Mouse (Mus musculus) limb, embryonic 11.5 days (tissue): ENCODE measurements around the gene Gtf3a. TPM values are rescaled to one million over a fixed set of nuclear protein-coding genes. Genes with fewer than 3 reads are reported as not detected.

Source experiments
- ATAC-seq: fragments of 200-750 bp; cut with Nextera tagmentation; 2 replicates; pipeline ENCODE4 v1.8.0; 2017; ENCODE audit warnings: low read depth; ENCODE audit not compliant: insufficient number of reproducible peaks, low FRiP score, low TSS enrichment
- DNase-seq: peaks from one replicate; pipeline ENCODE4 v3.0.0-alpha.2; 2015; ENCODE audit warnings: low spot score
- H3K27ac ChIP-seq: fragments of 300-500 bp; sonication (generic); replicated peaks from 2 replicates; pipeline ENCODE4 v1.5.1; 2014; ENCODE audit warnings: low read depth, mild to moderate bottlenecking, low read length
- H3K27me3 ChIP-seq: fragments of 300-500 bp; sonication (generic); 2 replicates; pipeline ENCODE4 v1.6.1; 2014; ENCODE audit warnings: mild to moderate bottlenecking, low read length, mixed read lengths; ENCODE audit not compliant: control insufficient read depth, insufficient read depth
- H3K36me3 ChIP-seq: fragments of 300-500 bp; sonication (generic); 2 replicates; pipeline ENCODE4 v1.6.1; 2014; ENCODE audit warnings: mild to moderate bottlenecking, low read length, moderate library complexity, mixed read lengths; ENCODE audit not compliant: control insufficient read depth, insufficient read depth
- H3K4me1 ChIP-seq: fragments of 300-500 bp; sonication (generic); 2 replicates; pipeline ENCODE4 v1.6.1; 2014; ENCODE audit warnings: low read length, mixed read lengths; ENCODE audit not compliant: control insufficient read depth, insufficient read depth
- H3K4me2 ChIP-seq: fragments of 300-500 bp; sonication (generic); 2 replicates; pipeline ENCODE4 v1.6.1; 2014; ENCODE audit warnings: low read depth, mild to moderate bottlenecking, moderate library complexity; ENCODE audit not compliant: severe bottlenecking
- H3K4me3 ChIP-seq: fragments of 300-500 bp; sonication (generic); 2 replicates; pipeline ENCODE4 v1.5.1; 2014; ENCODE audit warnings: low read depth, low read length
- H3K9ac ChIP-seq: fragments of 300-500 bp; sonication (generic); 2 replicates; pipeline ENCODE4 v1.6.1; 2014; ENCODE audit warnings: mild to moderate bottlenecking, low read length
- H3K9me3 ChIP-seq: fragments of 300-500 bp; sonication (generic); 2 replicates; pipeline ENCODE4 v1.6.1; 2016; ENCODE audit warnings: low read length; ENCODE audit not compliant: control insufficient read depth
- WGBS: fragments of 180-500 bp; shearing (Covaris S2); extraction: QIAGEN DNeasy Blood & Tissue Kit; methylation state at CpG from one replicate; pipeline ENCODE4 v1.1.7; 2014; 5-methylcytosine and 5-hydroxymethylcytosine counted together
- polyA plus RNA-seq: library from polyadenylated mRNA; unstranded; fragments of >200 nt; fragmentation: Nextera tagmentation; extraction: Ambion mirVana; gene quantifications from 2 replicates; pipeline ENCODE4 v1.2.1, GENCODE M21; 2014

Gene Gtf3a
- polyA plus RNA-seq = 121 and 122 TPM in 2 replicates

GRCm38 (mm10) chr5:146948508-146949088 is at the start of gene Gtf3a:
Gtf3a (plus strand) TSS chr5:146948657.
- Histone ChIP-seq H3K4me1 (peaks cover 5% of the 10 kb centered on the region; the same call in 1 of the 2 replicates), H3K4me2 (peak within 1 kb of the TSS; percentile 81), H3K27ac (peak within 1 kb of the TSS; percentile 75), H3K9me3 (no peaks in the 10 kb centered on the region), H3K9ac (peak within 1 kb of the TSS; percentile 84), H3K4me3 (peak within 1 kb of the TSS; percentile 81), H3K27me3 (no peaks in the 10 kb centered on the region), H3K36me3 (peaks cover 20% of the 10 kb centered on the region)
- WGBS = 0% methylated on average over 58 of the region's 62 CpGs
- peak; percentile 92 for DNase-seq
- ATAC-seq = peak; percentile 87

GRCm38 (mm10) chr5:146900331-146900730 is 48.1 kb upstream of the Gtf3a start:
- 65% methylated on average over 7 of the region's 7 CpGs for WGBS
- no peak overlapping the region for H3K27ac ChIP-seq
- no peak overlapping the region for H3K4me2 ChIP-seq
- ATAC-seq (no peak), DNase-seq (no peak)
- H3K36me3 ChIP-seq = no peaks in the 10 kb centered on the region
- H3K4me1 ChIP-seq = no peaks in the 10 kb centered on the region
- H3K9me3 ChIP-seq = no peaks in the 10 kb centered on the region
- H3K27me3 ChIP-seq = no peaks in the 10 kb centered on the region
- no peak overlapping the region for H3K9ac ChIP-seq
- H3K4me3 ChIP-seq = no peak overlapping the region

GRCm38 (mm10) chr5:146901501-146901900 is 47.0 kb upstream of the Gtf3a start:
- no peak overlapping the region for H3K4me3 ChIP-seq
- H3K9ac ChIP-seq = no peak overlapping the region
- WGBS = 73% methylated on average over 2 of the region's 2 CpGs
- H3K36me3 ChIP-seq = no peaks in the 10 kb centered on the region
- no peak overlapping the region for H3K4me2 ChIP-seq
- no peaks in the 10 kb centered on the region for H3K4me1 ChIP-seq
- H3K9me3 ChIP-seq = no peaks in the 10 kb centered on the region
- DNase-seq (no peak), ATAC-seq (no peak)
- no peaks in the 10 kb centered on the region for H3K27me3 ChIP-seq
- no peak overlapping the region for H3K27ac ChIP-seq

- ATAC-seq (no peak), DNase-seq (peak; percentile 84)
- no peaks in the 10 kb centered on the region for H3K36me3 ChIP-seq
- H3K9me3 ChIP-seq = no peaks in the 10 kb centered on the region
- 29% methylated on average over 8 of the region's 8 CpGs for WGBS
- no peak overlapping the region for H3K4me3 ChIP-seq
- H3K9ac ChIP-seq = no peak overlapping the region
- H3K4me2 ChIP-seq = no peak overlapping the region
- no peak overlapping the region for H3K27ac ChIP-seq
- H3K27me3 ChIP-seq = no peaks in the 10 kb centered on the region
- no peaks in the 10 kb centered on the region for H3K4me1 ChIP-seq
These were observed 44.1 kb upstream of the Gtf3a start for GRCm38 (mm10) chr5:146904404-146904803.

DNA sequence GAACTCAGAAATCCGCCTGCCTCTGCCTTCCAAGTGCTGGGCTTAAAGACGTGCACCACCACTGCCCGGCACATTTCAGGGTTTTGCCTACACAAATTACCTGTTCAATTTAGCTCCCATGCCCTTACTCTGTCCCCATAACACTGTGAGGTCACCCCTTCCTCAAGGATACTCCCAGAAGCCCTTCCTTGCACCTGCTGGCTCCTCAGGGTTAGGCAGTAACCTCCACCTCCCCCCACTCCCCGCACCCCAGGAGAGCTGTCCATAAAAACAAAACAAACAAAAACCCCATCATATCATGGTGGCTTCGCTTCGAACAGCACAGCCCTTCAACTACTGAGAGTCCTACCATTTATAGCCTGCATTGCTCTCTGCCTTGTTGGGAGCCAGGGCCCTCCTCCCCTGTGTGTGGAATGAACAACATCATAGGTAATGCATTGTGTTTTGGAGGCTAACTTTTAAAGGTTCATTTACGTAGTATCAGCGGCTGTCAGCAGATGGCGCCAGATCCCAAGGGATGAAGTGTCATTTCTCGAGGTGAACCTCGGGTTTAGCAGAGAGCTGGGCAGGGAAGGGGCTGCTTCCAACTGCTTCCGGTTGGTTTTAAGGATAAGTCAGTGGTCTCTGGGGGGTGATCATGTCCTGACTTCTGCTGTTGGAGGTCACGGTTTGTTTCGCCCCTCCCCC is 42.8 kb upstream of the Gtf3a start:
- peak; percentile 55 for ATAC-seq
- no peaks in the 10 kb centered on the region for H3K27me3 ChIP-seq
- H3K9ac ChIP-seq = no peak overlapping the region
- no peak overlapping the region for H3K4me3 ChIP-seq
- H3K4me2 ChIP-seq = no peak overlapping the region
- 23% methylated on average over 14 of the region's 14 CpGs for WGBS
- no peaks in the 10 kb centered on the region for H3K36me3 ChIP-seq
- no peaks in the 10 kb centered on the region for H3K9me3 ChIP-seq
- H3K4me1 ChIP-seq = no peaks in the 10 kb centered on the region
- peak; percentile 94 for DNase-seq
- H3K27ac ChIP-seq = no peak overlapping the region

DNA sequence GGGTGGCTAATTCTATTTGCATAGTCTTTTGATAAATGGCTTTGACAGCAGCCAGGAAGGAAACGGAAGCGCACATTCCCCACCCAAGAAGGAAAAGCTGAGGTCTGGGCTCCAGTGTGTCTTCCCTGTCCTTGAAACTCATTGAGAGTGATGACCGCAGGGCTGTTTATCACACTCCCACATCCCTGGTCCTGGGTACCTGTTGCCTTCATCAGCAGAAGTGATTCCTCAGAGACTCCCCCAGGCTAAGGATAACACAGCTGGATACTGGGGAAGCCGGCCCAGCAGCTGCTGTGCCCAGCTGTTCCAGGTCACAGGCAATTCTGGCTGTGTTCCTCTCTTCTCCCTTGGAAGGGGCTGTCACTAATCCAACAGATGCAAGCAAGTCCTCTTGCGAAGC is 40.9 kb upstream of the Gtf3a start:
- ATAC-seq = no peak
- H3K27me3 ChIP-seq = no peaks in the 10 kb centered on the region
- H3K9ac ChIP-seq = no peak overlapping the region
- H3K4me1 ChIP-seq = 0 out of 2 replicates have a peak, but pooled peaks cover 6% of the 10 kb centered on the region
- no peak overlapping the region for H3K4me3 ChIP-seq
- H3K27ac ChIP-seq = no peak overlapping the region
- no peak overlapping the region for H3K4me2 ChIP-seq
- WGBS = 49% methylated on average over 5 of the region's 5 CpGs
- H3K9me3 ChIP-seq = no peaks in the 10 kb centered on the region
- no peak for DNase-seq
- H3K36me3 ChIP-seq = no peaks in the 10 kb centered on the region

DNA sequence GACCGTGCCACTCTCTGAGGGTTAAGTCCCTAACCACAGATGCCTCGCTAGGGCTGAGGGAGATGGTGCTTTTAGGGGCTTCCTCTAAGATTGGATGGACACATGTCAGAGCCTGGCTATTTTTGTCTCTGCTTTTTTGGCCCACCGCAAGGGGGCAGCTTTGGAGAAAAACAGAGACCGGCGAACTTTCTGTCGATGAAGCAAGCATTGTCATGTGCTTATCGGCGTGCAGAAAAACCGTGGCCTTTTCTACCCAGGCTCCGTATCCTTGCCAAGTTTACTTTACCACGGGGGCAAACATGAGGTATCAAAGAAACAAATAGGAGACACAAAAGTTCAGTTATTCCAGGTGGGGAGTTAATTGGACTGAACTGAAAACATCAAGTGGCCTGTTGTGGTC is 39.8 kb upstream of the Gtf3a start:
- H3K4me2 ChIP-seq = no peak overlapping the region
- DNase-seq (no peak), ATAC-seq (no peak)

DNA sequence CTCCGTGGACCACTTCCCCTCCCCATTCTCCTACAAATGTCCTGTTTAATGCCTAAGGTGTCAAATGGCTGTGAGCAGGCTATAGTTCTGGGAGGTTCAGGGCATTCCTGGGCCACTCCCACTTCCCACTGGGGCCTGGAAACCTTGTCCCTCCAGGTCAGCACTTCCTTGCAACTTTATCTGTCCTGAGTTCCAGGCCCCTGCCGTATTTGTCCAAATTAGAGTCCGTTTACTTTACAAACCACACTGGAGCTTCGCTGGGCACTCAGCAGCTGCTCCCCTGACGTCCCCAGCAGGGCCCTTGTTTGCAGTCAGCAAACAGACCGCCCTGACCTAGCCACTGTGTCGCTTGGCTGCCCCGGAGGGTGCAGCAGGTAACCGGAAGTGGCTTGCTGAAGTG is 36.3 kb upstream of the Gtf3a start:
- Histone ChIP-seq H3K9me3 (no peaks in the 10 kb centered on the region), H3K36me3 (no peaks in the 10 kb centered on the region), H3K4me2 (no peak overlapping the region), H3K27ac (no peak overlapping the region), H3K27me3 (no peaks in the 10 kb centered on the region), H3K4me1 (0 out of 2 replicates have a peak, but pooled peaks cover 8% of the 10 kb centered on the region), H3K9ac (peak overlapping the region; percentile 27; the same call in 1 of the 2 replicates), H3K4me3 (no peak overlapping the region)
- DNase-seq (no peak), ATAC-seq (peak; percentile 23; the same call in 1 of the 2 replicates)
- 10% methylated on average over 9 of the region's 9 CpGs for WGBS

More for the DNA sequence above, 39.8 kb upstream of the Gtf3a start:
- Histone ChIP-seq H3K9ac (no peak overlapping the region), H3K27me3 (no peaks in the 10 kb centered on the region), H3K27ac (no peak overlapping the region), H3K36me3 (no peaks in the 10 kb centered on the region), H3K4me3 (no peak overlapping the region), H3K9me3 (no peaks in the 10 kb centered on the region), H3K4me1 (0 out of 2 replicates have a peak, but pooled peaks cover 8% of the 10 kb centered on the region)
- 60% methylated on average over 11 of the region's 11 CpGs for WGBS
